Mouse (Mus musculus) G1E (cell line): Measurements from ENCODE around the gene Pde4c. TPM values are rescaled to one million over a fixed set of nuclear protein-coding genes. Genes with fewer than 3 reads are reported as not detected.

Source experiments
- ATAC-seq: 2 replicates; pipeline ENCODE4 v1.8.0; 2016; ENCODE audit warnings: mild to moderate bottlenecking; ENCODE audit not compliant: insufficient number of reproducible peaks, poor library complexity, low FRiP score, severe bottlenecking; ENCODE audit errors: extremely low read depth
- DNase-seq: peaks from one replicate; pipeline ENCODE4 v3.0.0; 2012; ENCODE audit warnings: low spot score
- H3K27me3 ChIP-seq: 2 replicates; pipeline ENCODE4 v1.6.1; 2012; ENCODE audit warnings: mild to moderate bottlenecking, low read length, inconsistent platforms; ENCODE audit not compliant: insufficient read depth
- H3K36me3 ChIP-seq: replicated peaks from 2 replicates; pipeline ENCODE3; 2012; ENCODE audit warnings: mild to moderate bottlenecking, inconsistent platforms
- H3K4me1 ChIP-seq: 2 replicates; pipeline ENCODE4 v1.6.1; 2012; ENCODE audit warnings: low read depth, low read length, inconsistent platforms, mixed read lengths; ENCODE audit not compliant: insufficient read depth
- H3K4me3 ChIP-seq: 2 replicates; pipeline ENCODE4 v1.5.1; 2012; ENCODE audit warnings: low read depth, mild to moderate bottlenecking, inconsistent platforms, low read length, moderate library complexity, mixed read lengths
- H3K9me3 ChIP-seq: replicated peaks from 2 replicates; pipeline ENCODE4 v1.6.1; 2012; ENCODE audit warnings: inconsistent platforms
- CTCF ChIP-seq: IDR thresholded peaks from 2 replicates; pipeline ENCODE4 v1.5.1; 2012; ENCODE audit warnings: low read depth, low read length, inconsistent platforms, mixed read lengths
- GATA1 ChIP-seq: IDR thresholded peaks from 2 replicates; pipeline ENCODE4 v1.6.1; 2012; ENCODE audit warnings: borderline replicate concordance, low read length, inconsistent platforms, mixed read lengths
- GATA2 ChIP-seq: IDR thresholded peaks from 2 replicates; pipeline ENCODE4 v1.6.1; 2012; ENCODE audit warnings: low read depth, low read length, inconsistent platforms, borderline replicate concordance
- POLR2AphosphoS5 ChIP-seq: IDR thresholded peaks from 2 replicates; pipeline ENCODE4 v1.6.1; 2012; ENCODE audit warnings: low read depth, low read length, inconsistent platforms; ENCODE audit not compliant: insufficient replicate concordance
- TAL1 ChIP-seq: conservative IDR thresholded peaks from 2 replicates; pipeline ENCODE4 v1.6.1; 2012; ENCODE audit warnings: low read depth, low read length, inconsistent platforms, mixed read lengths
- polyA plus RNA-seq: library from polyadenylated mRNA; stranded (reverse); fragments of >175 nt; gene quantifications from 2 replicates; pipeline ENCODE4 v1.2.3, GENCODE M21; 2012
- total RNA-seq, 2 experiments: library from RNA; stranded (forward) in 1 of 2; stranded (reverse) in 1 of 2; fragments of 200-1000 nt in 1 of 2; fragments of >200 nt in 1 of 2; fragmentation: Nextera tagmentation in 1 of 2; gene quantifications; 2 replicates each; pipeline ENCODE4 v1.2.3; 2014 to 2017

The Pde4c gene
- total and polyA plus RNA-seq, 3 experiments, result 0.22 to 0.95 TPM; not detected in 1

DNA sequence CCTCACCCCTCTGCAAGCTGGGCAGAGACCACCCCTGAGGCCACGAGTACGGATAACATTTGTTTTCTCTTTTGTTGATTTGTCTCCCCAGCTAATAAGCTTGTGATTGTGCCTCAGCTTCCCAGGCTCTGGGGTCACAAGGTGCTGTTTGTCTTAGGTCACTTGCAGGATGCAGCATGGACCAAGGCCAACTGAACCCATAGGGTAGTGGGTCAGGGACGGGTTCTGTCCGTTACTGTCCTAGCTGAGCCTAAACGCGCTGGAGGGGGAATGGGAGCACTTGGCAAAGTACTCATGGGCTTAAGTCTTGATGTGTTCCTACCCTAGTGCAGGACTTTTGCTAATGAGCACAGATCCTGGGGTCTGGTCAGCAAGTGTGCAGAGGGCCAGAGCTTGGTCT lies 44.0 kb downstream of the Pde4c start:
- Histone ChIP-seq H3K4me1 (peaks cover 94% of the 10 kb centered on the region), H3K4me3 (no peak overlapping the region), H3K27me3 (no peaks in the 10 kb centered on the region; the same call in 1 of the 2 replicates), H3K9me3 (no peaks in the 10 kb centered on the region), H3K36me3 (peaks cover 82% of the 10 kb centered on the region)
- ATAC-seq (no peak), DNase-seq (no peak)
- no peak for TF ChIP-seq GATA2
- TF ChIP-seq CTCF, result no peak
- no peak for TF ChIP-seq TAL1
- TF ChIP-seq GATA1, result no peak
- TF ChIP-seq POLR2AphosphoS5, result no peak

DNA sequence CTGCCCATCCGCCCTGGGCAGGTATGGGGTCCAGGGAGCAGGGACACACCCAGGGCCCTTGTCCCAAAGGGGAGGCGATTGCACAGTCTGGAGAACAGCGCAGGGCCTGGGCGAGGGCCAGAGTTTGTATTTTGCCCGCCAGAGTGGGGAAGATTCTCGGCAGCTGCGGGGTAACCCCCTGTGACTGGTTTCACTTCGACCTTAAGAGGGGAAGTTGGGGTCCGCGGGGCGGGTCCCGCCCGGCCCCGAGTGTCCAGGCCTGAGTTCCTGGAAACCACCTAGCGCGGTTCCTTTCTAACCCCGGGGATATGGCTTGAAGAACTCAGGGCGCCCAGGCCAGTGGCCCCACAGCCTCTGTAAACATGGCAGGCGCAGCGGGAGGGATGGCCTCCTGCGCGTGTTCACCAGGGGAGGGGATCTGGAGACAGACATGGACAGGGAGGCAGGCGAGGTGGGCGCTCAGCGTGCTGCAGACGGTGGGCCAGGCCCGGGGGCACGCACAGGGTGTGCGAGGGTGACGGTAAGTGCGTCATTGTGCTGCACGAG lies 44.8 kb downstream of the Pde4c start:
- Histone ChIP-seq H3K9me3 (no peaks in the 10 kb centered on the region), H3K4me3 (peak overlapping the region; percentile 44; the same call in 1 of the 2 replicates), H3K4me1 (peaks cover 94% of the 10 kb centered on the region), H3K27me3 (no peaks in the 10 kb centered on the region; the same call in 1 of the 2 replicates), H3K36me3 (peaks cover 82% of the 10 kb centered on the region)
- no peak for ATAC-seq
- TF ChIP-seq GATA1 (no peak), CTCF (no peak), POLR2AphosphoS5 (no peak), GATA2 (no peak), TAL1 (no peak)
- no peak for DNase-seq

GRCm38 (mm10) chr8:70768956-70769355 lies 45.4 kb downstream of the Pde4c start:
- Histone ChIP-seq H3K4me3 (peak overlapping the region; percentile 44; the same call in 1 of the 2 replicates), H3K36me3 (peaks cover 82% of the 10 kb centered on the region), H3K4me1 (peaks cover 94% of the 10 kb centered on the region), H3K27me3 (no peaks in the 10 kb centered on the region; the same call in 1 of the 2 replicates), H3K9me3 (no peaks in the 10 kb centered on the region)
- TF ChIP-seq GATA1 (no peak), POLR2AphosphoS5 (no peak), GATA2 (no peak), TAL1 (no peak), CTCF (no peak)
- no peak for DNase-seq
- no peak for ATAC-seq

DNA sequence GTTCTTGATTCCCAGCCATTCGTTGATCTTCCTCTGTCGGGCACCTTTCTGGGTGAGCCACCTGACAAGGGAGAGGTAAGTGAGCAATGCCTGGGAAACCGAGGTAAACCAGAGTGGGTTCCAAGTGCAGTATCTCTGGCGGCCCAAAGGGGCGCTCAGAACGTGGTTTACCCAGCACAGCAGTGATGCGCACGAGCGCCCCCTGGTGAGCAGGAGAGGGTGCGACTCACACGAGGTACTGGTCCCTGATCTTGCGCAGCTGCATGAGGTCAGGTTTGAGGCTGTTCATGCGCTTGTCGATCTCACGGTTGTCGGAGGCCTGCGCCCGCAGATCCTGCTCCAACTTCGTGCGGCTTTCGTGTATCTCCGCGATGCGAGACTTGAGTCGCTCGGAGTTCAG lies 45.8 kb downstream of the Pde4c start:
- H3K36me3 ChIP-seq, result peaks cover 82% of the 10 kb centered on the region
- TF ChIP-seq POLR2AphosphoS5 (no peak), CTCF (peak; percentile 100), GATA1 (no peak), GATA2 (no peak), TAL1 (no peak)
- DNase-seq, result peak; percentile 77
- no peaks in the 10 kb centered on the region; the same call in 1 of the 2 replicates for H3K27me3 ChIP-seq
- ATAC-seq, result peak; percentile 72
- no peak overlapping the region for H3K4me3 ChIP-seq
- no peaks in the 10 kb centered on the region for H3K9me3 ChIP-seq
- H3K4me1 ChIP-seq, result peaks cover 94% of the 10 kb centered on the region

GRCm38 (mm10) chr8:70769858-70770257 lies 46.3 kb downstream of the Pde4c start:
- TF ChIP-seq CTCF (no peak), POLR2AphosphoS5 (no peak), TAL1 (no peak), GATA2 (no peak), GATA1 (no peak)
- no peaks in the 10 kb centered on the region for H3K9me3 ChIP-seq
- H3K4me1 ChIP-seq, result peaks cover 94% of the 10 kb centered on the region
- H3K36me3 ChIP-seq, result peaks cover 82% of the 10 kb centered on the region
- no peak overlapping the region for H3K4me3 ChIP-seq
- ATAC-seq (no peak), DNase-seq (no peak)
- no peaks in the 10 kb centered on the region; the same call in 1 of the 2 replicates for H3K27me3 ChIP-seq

- DNase-seq, result no peak
- Histone ChIP-seq H3K36me3 (peaks cover 89% of the 10 kb centered on the region), H3K4me3 (no peak overlapping the region), H3K27me3 (no peaks in the 10 kb centered on the region; the same call in 1 of the 2 replicates), H3K4me1 (peaks cover 94% of the 10 kb centered on the region), H3K9me3 (no peaks in the 10 kb centered on the region)
- ATAC-seq, result no peak
- TF ChIP-seq TAL1 (no peak), CTCF (no peak), GATA2 (no peak), GATA1 (no peak), POLR2AphosphoS5 (no peak)
Measured at GRCm38 (mm10) chr8:70770748-70771147, 47.2 kb downstream of the Pde4c start.
